Mouse (Mus musculus) liver, adult 2 months (tissue): Measurements from ENCODE around the gene Zfp882. TPM values are rescaled to one million over a fixed set of nuclear protein-coding genes. Genes with fewer than 3 reads are reported as not detected.
"Not testable (repeated sequence)": the region's sequence is repeated elsewhere in the genome, so short reads cannot be mapped to it uniquely, and the experiment has no call there.

ENCODE experiments used
- DNase-seq: peaks from one replicate; pipeline ENCODE4 v3.0.0-alpha.2; 2011; ENCODE audit warnings: low read depth, low spot score; ENCODE audit errors: extremely low read depth
- H3K27ac ChIP-seq: fragments of 200-500 bp; replicated peaks from 2 replicates; pipeline ENCODE4 v1.5.1; 2012; ENCODE audit warnings: low read depth, mild to moderate bottlenecking, control low read depth, inconsistent platforms, low read length; ENCODE audit not compliant: insufficient read depth
- H3K27me3 ChIP-seq: fragments of 200-500 bp; 2 replicates; pipeline ENCODE4 v1.6.1; 2012; ENCODE audit warnings: mild to moderate bottlenecking, moderate library complexity, low read length, inconsistent platforms; ENCODE audit not compliant: control insufficient read depth, insufficient read depth
- H3K36me3 ChIP-seq: fragments of 200-500 bp; 2 replicates; pipeline ENCODE4 v1.6.1; 2012; ENCODE audit warnings: low read length, inconsistent platforms; ENCODE audit not compliant: control insufficient read depth, insufficient read depth
- H3K4me1 ChIP-seq: fragments of 200-500 bp; 2 replicates; pipeline ENCODE4 v1.6.1; 2011; ENCODE audit warnings: low read length; ENCODE audit not compliant: control insufficient read depth, insufficient read depth
- H3K4me3 ChIP-seq: fragments of 200-500 bp; 2 replicates; pipeline ENCODE4 v1.5.1; 2011; ENCODE audit warnings: low read depth, mild to moderate bottlenecking, control low read depth, low read length, moderate library complexity; ENCODE audit not compliant: insufficient read depth
- H3K79me2 ChIP-seq: fragments of 200-500 bp; 2 replicates; pipeline ENCODE4 v1.6.1; 2012; ENCODE audit warnings: inconsistent platforms, mild to moderate bottlenecking, low read length, moderate library complexity; ENCODE audit not compliant: control insufficient read depth, insufficient read depth
- H3K9ac ChIP-seq: fragments of 200-500 bp; 2 replicates; pipeline ENCODE4 v1.6.1; 2012; ENCODE audit warnings: low read depth, mild to moderate bottlenecking, control low read depth, inconsistent platforms, low read length
- CTCF ChIP-seq: fragments of 200-500 bp; IDR thresholded peaks from 2 replicates; pipeline ENCODE4 v1.5.1; 2011; ENCODE audit warnings: low read depth, low read length, control low read depth
- POLR2A ChIP-seq: fragments of 200-500 bp; IDR thresholded peaks from 2 replicates; pipeline ENCODE4 v1.6.1; 2011; ENCODE audit warnings: low read length, control low read depth; ENCODE audit not compliant: insufficient read depth; ENCODE audit errors: extremely low read depth
- WGBS: fragments of 180-500 bp; shearing (Covaris S2); methylation state at CpG from one replicate; pipeline ENCODE4 v1.1.7; 2018; 5-methylcytosine and 5-hydroxymethylcytosine counted together
- polyA plus RNA-seq: library from polyadenylated mRNA; depleted of rRNA; stranded (reverse); fragments of >200 nt; gene quantifications from 2 replicates; pipeline ENCODE4 v1.2.3, GENCODE M21; 2012
- total RNA-seq: library from RNA; depleted of rRNA; stranded (reverse); fragments of >200 nt; gene quantifications from 2 replicates; pipeline ENCODE4 v1.2.3, GENCODE M21; 2014

Gene Zfp882
- total and polyA plus RNA-seq, 2 experiments, result 0.16 to 3.4 TPM

DNA sequence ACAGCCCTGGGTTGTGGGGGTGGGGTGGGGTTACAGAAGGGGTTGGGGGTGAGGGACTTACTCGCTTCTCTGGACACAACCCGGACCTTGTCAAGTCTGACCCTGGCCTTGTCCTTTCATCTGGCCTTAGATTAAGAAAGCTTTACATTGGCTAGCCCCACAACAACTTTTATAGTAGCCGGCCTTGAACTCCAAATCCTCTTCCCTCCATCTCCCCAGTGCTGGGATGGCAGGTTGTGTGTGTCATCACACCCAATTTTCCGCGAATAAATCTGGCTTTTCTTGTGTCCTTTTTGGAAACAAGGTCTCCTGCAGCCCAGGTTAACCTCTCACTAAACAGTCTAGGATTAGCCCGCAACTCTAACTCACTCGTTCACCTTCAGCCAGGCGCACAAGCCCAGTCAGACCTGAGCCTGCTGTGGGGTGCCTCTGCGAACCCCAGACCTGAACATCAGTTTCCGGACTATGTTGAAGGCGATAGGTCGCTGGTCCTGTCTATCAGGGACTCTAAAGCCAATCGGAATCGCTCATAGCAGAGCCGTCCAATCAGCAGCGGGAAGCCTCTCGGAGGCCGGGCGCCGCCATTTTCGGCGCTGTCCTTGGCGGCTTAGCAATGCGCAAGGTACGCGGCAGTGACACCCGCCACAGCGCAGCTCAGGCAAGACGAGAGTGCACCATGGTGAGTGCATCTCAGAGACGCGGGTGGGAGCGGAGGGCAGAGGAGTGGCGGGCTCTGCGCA is 42.2 kb downstream of the Zfp882 start, which contains the start of gene Zfp961:
TSS of gene Zfp961 (plus strand) at position 557 of the 740 bp plus-strand sequence.
- Histone ChIP-seq H3K27ac (peak within 1 kb of the TSS; percentile 62), H3K9ac (peak within 1 kb of the TSS; percentile 93), H3K4me3 (peak within 1 kb of the TSS; percentile 99), H3K36me3 (no peaks in the 10 kb centered on the region; the same call in 1 of the 2 replicates), H3K27me3 (no peaks in the 10 kb centered on the region), H3K4me1 (peaks cover 5% of the 10 kb centered on the region; the same call in 1 of the 2 replicates), H3K79me2 (peaks cover 5% of the 10 kb centered on the region; the same call in 1 of the 2 replicates)
- DNase-seq, result peak; percentile 96
- TF ChIP-seq CTCF (no peak), POLR2A (peak; percentile 49)
- 3% methylated on average over 34 of the region's 34 CpGs for WGBS

DNA sequence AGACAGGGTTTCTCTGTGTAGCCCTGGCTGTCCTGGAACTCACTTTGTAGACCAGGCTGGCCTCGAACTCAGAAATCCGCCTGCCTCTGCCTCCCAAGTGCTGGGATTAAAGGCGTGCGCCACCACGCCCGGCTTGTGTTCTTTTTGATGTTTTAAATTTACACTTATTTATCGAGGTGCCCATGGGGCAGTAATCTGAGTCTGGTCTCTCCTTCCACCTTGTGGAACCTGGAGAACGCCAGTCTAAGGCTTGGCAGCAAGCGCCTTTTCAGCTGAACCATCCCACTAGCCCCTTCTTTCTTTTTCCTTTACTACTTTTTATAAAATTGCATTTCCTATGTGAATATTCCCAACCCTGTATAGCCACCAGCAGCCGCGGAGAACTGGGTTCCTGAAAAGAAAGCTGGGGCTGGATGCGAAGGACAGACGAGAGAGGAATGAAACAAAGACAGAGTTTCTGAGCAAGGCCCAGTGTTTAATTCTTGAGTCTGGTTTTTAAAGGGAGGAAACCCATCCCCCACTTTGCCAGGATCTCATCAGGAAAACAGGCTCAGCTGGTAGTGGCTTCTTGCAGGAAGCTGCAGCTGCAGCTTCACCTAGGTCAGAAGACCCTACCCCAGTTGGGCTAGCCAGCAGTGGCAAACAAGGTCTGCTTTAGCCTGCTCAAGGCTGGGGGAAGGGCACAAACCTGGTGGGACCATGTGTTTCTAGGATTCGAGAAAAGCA is 43.2 kb downstream of the Zfp882 start:
- no peak for DNase-seq

DNA sequence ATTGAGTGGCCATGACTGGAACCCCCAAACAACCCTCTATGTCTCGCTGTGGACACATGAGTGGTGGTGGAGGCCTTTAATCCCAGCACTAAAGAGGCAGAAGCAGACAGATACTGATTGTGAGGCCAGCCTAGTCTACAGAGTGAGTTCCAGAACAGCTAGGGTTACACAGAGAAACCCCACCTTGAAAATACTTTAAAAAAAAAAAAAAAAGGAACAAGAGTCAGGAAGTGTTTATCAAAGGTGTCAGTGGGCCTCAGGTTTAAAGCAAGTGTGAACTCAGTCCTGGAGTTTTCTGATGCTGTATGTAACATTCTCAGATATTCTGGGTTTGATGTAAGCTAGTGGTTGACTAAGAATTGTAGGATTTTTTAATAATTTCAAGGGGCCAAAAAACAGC is 44.1 kb downstream of the Zfp882 start:
- H3K27me3 ChIP-seq, result no peaks in the 10 kb centered on the region
- H3K9ac ChIP-seq, result no peak overlapping the region
- no peaks in the 10 kb centered on the region; the same call in 1 of the 2 replicates for H3K36me3 ChIP-seq
- peaks cover 5% of the 10 kb centered on the region; the same call in 1 of the 2 replicates for H3K79me2 ChIP-seq
- peaks cover 5% of the 10 kb centered on the region; the same call in 1 of the 2 replicates for H3K4me1 ChIP-seq
- no peak for DNase-seq
- 94% methylated on average over 1 of the region's 1 CpGs for WGBS
- no peak overlapping the region for H3K4me3 ChIP-seq
- no peak overlapping the region for H3K27ac ChIP-seq
- TF ChIP-seq CTCF, result no peak
- no peak for TF ChIP-seq POLR2A

More for the DNA sequence above, 43.2 kb downstream of the Zfp882 start:
- 28% methylated on average over 14 of the region's 14 CpGs for WGBS
- H3K4me1 ChIP-seq, result peaks cover 5% of the 10 kb centered on the region; the same call in 1 of the 2 replicates
- H3K9ac ChIP-seq, result peak overlapping the region; percentile 10; the same call in 1 of the 2 replicates
- H3K27ac ChIP-seq, result no peak overlapping the region
- H3K79me2 ChIP-seq, result peaks cover 5% of the 10 kb centered on the region; the same call in 1 of the 2 replicates
- no peaks in the 10 kb centered on the region; the same call in 1 of the 2 replicates for H3K36me3 ChIP-seq
- H3K4me3 ChIP-seq, result peak overlapping the region; percentile 40
- H3K27me3 ChIP-seq, result no peaks in the 10 kb centered on the region
- TF ChIP-seq POLR2A (no peak), CTCF (no peak)

DNA sequence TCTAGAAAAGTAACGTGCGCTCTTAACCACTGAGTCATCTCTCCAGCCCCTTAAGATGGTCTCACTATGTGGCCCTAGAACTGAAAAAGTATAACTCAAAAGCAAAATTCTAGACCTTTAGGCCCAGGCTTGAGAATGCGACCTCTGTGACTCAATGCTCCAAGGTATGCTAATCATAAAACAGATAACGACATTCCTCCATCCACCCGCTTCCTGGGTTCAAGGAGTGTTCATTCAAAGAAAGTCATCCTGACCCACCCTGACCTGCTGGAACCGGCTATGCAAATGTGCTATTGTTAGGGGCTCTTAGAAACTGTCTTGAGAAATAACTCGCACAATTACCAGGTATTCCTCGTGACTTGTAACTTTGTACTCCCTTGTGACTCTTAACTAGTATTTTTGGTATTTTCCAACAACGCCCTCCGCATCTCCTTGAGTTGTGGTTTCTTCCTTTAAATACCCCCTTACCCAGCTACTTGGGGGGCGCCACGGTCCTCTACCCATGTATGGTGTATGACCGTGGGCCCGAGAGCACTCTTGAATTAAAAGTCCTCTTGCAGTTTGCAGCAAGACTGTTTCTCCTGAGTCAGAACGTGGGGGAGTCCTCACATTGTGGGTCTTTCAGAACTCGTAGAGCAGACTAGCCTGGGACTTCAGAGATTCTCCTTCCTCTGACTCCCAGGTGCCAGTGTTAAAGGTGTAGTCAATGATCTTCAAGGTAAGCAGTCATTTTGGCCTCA is 44.7 kb downstream of the Zfp882 start:
- not testable (repeated sequence) for H3K4me3 ChIP-seq, H3K4me1 ChIP-seq, H3K27me3 ChIP-seq, H3K36me3 ChIP-seq, H3K79me2 ChIP-seq, H3K9ac ChIP-seq, H3K27ac ChIP-seq, DNase-seq
- WGBS, result 97% methylated on average over 16 of the region's 16 CpGs

DNA sequence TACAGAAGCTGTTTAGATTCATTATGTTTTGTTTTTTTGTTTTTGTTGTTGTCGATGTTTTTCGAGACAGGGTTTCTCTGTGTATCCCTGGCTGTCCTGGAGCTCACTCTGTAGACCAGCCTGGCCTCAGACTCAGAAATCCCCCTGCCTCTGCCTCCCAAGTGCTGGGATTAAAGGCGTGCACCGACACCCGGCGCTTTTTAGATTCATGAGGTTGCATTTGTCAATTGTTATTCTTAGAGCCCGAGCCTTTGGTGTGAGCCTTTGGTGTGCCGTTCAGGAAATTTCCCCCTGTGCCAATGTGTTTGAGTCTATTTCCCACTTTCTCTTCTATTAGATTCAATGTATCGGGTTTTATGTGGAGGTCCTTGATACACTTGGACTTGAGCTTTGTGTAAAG is 46.3 kb downstream of the Zfp882 start:
- Histone ChIP-seq H3K4me1 (peaks cover 5% of the 10 kb centered on the region; the same call in 1 of the 2 replicates), H3K36me3 (no peaks in the 10 kb centered on the region; the same call in 1 of the 2 replicates), H3K9ac (no peak overlapping the region), H3K79me2 (peaks cover 7% of the 10 kb centered on the region; the same call in 1 of the 2 replicates), H3K4me3 (no peak overlapping the region), H3K27ac (no peak overlapping the region), H3K27me3 (no peaks in the 10 kb centered on the region)
- WGBS, result 99% methylated on average over 9 of the region's 9 CpGs
- TF ChIP-seq CTCF (no peak), POLR2A (no peak)
- no peak for DNase-seq
